Mouse (Mus musculus): ENCODE measurements at regions not wholly inside any gene's neighbourhood (a gene's known extent, or its start where the extent isn't known, plus 50 kb on each side); places are given as distances from the start of the nearest gene placed in this dataset.

DNA sequence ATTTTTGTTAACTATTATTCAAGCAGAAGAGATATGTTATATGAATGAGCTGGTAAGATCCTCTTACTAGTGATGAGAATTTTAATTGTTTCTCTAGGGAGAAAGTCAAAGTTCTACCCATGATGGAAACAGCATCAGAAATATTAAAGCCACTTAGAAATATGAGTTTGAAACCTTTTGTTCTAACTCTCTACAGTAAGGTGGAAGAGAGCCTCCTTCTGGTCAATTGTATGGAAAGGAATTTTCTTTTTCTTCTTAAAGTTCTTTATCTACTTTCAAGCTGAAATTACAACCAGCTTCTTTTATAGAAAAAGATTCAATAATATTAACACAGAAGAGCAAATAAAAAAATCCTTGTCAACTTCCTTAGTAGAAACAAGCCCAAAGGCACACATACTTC lies 94.4 kb upstream of the E2f7 start:
- TF ChIP-seq CTCF (IDR thresholded peaks at IDR 0.05; ENCODE audit: extremely low read depth, insufficient read length, insufficient replicate concordance, low read depth, low read length) (no peak), POLR2A (IDR thresholded peaks at IDR 0.05; ENCODE audit: low read depth, low read length) (no peak)

Measured in small intestine, adult 2 months (tissue).